Mouse (Mus musculus): ENCODE measurements around the gene Mtch2. TPM values are rescaled to one million over a fixed set of nuclear protein-coding genes. Genes with fewer than 3 reads are reported as not detected.
"Not testable (repeated sequence)": the region's sequence is repeated elsewhere in the genome, so short reads cannot be mapped to it uniquely, and the experiment has no call there.

Mtch2 gene
- polyA plus RNA-seq, 1 experiment = 21.4 TPM

DNA sequence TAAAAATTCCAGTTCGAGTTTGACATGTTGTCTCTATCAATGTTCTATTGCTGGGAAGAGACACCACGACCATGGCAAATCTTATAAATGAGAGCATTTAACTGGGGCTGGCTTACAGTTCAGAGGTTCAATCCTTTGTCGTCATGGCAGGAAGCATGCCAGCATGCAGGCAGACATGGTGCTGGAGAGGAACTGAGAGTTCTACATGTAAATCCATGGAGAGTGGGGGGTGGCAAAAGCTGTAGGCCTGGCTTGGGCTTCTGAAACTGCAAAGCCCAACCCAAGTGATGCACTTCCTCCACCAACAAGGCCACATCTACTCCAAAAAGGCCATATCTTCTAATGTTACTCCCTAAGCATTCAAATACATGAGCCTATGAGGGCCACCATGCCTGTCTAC lies 26.1 kb upstream of the Mtch2 start:
- no peak overlapping the region for H3K27ac ChIP-seq (ENCODE audit: insufficient read depth, low read length)
- H3K27me3 ChIP-seq (ENCODE audit: control insufficient read depth, insufficient read depth, low read length) = no peaks in the 10 kb centered on the region
- no peaks in the 10 kb centered on the region for H3K4me1 ChIP-seq (ENCODE audit: control insufficient read depth, insufficient read depth, insufficient read length)
- no peaks in the 10 kb centered on the region for H3K36me3 ChIP-seq (ENCODE audit: control insufficient read depth, insufficient read depth, low read length)
- WGBS = 73% methylated on average over 3 of the region's 3 CpGs
- no peak for TF ChIP-seq CTCF (IDR thresholded peaks at IDR 0.05; ENCODE audit: extremely low read depth, insufficient read depth, insufficient read length, insufficient replicate concordance)
- no peak for TF ChIP-seq POLR2A (IDR thresholded peaks at IDR 0.05; ENCODE audit: low read depth, low read length)
- H3K4me3 ChIP-seq (ENCODE audit: extremely low read depth, insufficient read depth, insufficient read length) = no peak overlapping the region
- DNase-seq (ENCODE audit: low read depth in 1 of 2, low spot score in 2 of 2) = no peak

DNA sequence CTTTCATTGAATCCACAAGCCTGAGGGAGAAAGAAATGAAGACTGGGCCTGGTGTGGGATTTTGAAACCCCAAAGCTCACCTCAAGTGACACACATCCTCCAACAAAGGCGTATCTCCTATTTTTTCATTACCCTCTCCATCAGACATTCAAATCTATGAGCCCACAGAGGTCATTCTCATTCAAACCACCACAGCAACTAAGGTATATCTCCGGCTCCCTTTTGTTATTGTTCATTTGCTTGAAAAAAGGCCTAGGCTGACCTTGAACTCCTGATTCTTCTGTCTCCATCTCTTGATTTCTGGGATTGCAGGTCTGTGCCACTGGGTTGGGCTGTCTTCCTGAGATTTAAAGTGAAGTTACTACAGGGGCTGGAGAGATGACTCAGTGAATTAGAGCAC lies 24.0 kb upstream of the Mtch2 start:
- Histone ChIP-seq H3K27me3 (ENCODE audit: control insufficient read depth, insufficient read depth, low read length) (no peaks in the 10 kb centered on the region), H3K4me1 (ENCODE audit: control insufficient read depth, insufficient read depth, insufficient read length) (no peaks in the 10 kb centered on the region), H3K4me3 (ENCODE audit: extremely low read depth, insufficient read depth, insufficient read length) (no peak overlapping the region), H3K36me3 (ENCODE audit: control insufficient read depth, insufficient read depth, low read length) (no peaks in the 10 kb centered on the region), H3K27ac (ENCODE audit: insufficient read depth, low read length) (no peak overlapping the region)
- TF ChIP-seq CTCF (IDR thresholded peaks at IDR 0.05; ENCODE audit: extremely low read depth, insufficient read depth, insufficient read length, insufficient replicate concordance) (no peak), POLR2A (IDR thresholded peaks at IDR 0.05; ENCODE audit: low read depth, low read length) (no peak)
- DNase-seq (ENCODE audit: low read depth in 1 of 2, low spot score in 2 of 2) = no peak
- 94% methylated on average over 2 of the region's 2 CpGs for WGBS

DNA sequence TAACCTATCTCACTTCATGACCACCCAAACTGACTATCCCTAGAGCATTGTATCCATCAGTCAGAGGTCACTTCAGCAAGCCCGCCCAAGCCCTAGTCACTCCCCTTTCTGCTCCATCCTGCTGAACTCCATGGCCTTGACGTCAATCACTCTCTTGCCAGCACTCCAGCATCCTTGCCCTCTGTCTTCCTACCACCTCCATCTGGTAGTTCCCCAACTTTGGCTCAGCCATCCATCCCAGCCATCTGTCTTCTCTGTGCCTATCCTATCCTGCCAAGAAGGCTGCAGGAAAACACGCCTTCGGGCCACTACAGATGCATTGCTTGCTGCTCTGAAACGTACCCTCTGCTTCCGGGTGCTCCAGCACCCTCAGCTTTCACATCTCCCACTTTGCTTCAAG lies 23.2 kb upstream of the Mtch2 start:
- no peak for TF ChIP-seq CTCF (IDR thresholded peaks at IDR 0.05; ENCODE audit: extremely low read depth, insufficient read depth, insufficient read length, insufficient replicate concordance)
- no peak for TF ChIP-seq POLR2A (IDR thresholded peaks at IDR 0.05; ENCODE audit: low read depth, low read length)
- 88% methylated on average over 6 of the region's 6 CpGs for WGBS
- Histone ChIP-seq H3K4me3 (ENCODE audit: extremely low read depth, insufficient read depth, insufficient read length) (no peak overlapping the region), H3K27ac (ENCODE audit: insufficient read depth, low read length) (no peak overlapping the region), H3K36me3 (ENCODE audit: control insufficient read depth, insufficient read depth, low read length) (no peaks in the 10 kb centered on the region), H3K4me1 (ENCODE audit: control insufficient read depth, insufficient read depth, insufficient read length) (no peaks in the 10 kb centered on the region), H3K27me3 (ENCODE audit: control insufficient read depth, insufficient read depth, low read length) (no peaks in the 10 kb centered on the region)
- no peak for DNase-seq (ENCODE audit: low read depth in 1 of 2, low spot score in 2 of 2)

DNA sequence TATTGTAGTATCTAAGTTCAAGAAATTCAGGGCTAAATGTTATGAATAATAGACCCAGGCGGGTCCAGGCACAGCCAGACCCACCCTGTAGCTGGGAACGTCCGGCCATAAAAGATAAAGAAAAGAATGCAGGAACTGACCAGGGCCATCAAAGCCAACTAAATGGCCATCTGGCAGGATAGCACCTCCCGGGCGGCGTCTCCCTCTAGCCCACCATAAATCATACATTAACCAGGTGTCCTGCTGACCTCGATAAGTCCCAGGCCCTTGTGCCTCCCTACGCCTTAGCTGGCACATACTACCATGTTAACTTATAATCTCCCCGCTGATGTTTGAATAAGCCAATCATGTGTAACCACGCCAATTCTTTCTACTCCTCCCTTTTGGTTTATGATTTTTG lies 22.4 kb upstream of the Mtch2 start:
- not testable (repeated sequence) for H3K4me1 ChIP-seq (ENCODE audit: control insufficient read depth, insufficient read depth, insufficient read length); H3K27ac ChIP-seq (ENCODE audit: insufficient read depth, low read length); H3K4me3 ChIP-seq (ENCODE audit: extremely low read depth, insufficient read depth, insufficient read length); H3K27me3 ChIP-seq (ENCODE audit: control insufficient read depth, insufficient read depth, low read length); H3K36me3 ChIP-seq (ENCODE audit: control insufficient read depth, insufficient read depth, low read length); DNase-seq (ENCODE audit: low read depth in 1 of 2, low spot score in 2 of 2)
- 78% methylated on average over 10 of the region's 10 CpGs for WGBS

DNA sequence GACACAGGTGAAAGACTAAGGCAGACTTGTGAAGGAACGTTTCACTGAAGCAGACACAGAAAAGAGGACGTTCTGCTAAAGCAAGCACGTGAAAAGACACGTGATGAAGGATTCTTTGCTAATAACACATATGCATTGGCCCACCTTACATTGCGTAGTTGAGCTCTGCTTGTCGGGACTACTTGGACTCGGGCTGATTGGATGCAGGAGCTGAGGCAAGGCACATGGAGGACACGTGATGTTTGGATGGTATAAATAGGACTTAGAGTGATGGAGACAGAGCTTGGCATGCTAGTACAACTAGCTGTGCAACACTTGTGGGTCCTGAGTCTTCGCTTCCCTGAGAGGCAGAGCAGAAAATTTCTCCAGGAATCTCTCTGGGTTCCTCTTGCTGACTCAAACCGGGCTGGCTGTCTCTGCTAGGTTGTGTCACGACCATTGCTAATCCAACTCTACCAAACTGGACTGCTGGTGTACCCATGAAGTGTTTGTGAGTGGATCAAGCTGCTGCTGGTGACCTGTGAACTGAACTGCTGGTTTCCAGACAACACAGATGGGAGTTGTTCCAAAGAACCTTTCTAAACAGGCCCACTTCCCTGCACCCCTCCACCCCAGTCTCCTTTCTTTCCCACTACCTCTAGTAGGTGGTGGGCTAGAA lies 21.3 kb upstream of the Mtch2 start:
- TF ChIP-seq CTCF (IDR thresholded peaks at IDR 0.05; ENCODE audit: extremely low read depth, insufficient read depth, insufficient read length, insufficient replicate concordance) (no peak), POLR2A (IDR thresholded peaks at IDR 0.05; ENCODE audit: low read depth, low read length) (no peak)
- H3K4me1 ChIP-seq (ENCODE audit: control insufficient read depth, insufficient read depth, insufficient read length) = no peaks in the 10 kb centered on the region
- DNase-seq (ENCODE audit: low read depth in 1 of 2, low spot score in 2 of 2) = no peak
- WGBS = 84% methylated on average over 11 of the region's 11 CpGs
- no peaks in the 10 kb centered on the region for H3K27me3 ChIP-seq (ENCODE audit: control insufficient read depth, insufficient read depth, low read length)
- no peak overlapping the region for H3K27ac ChIP-seq (ENCODE audit: insufficient read depth, low read length)
- H3K36me3 ChIP-seq (ENCODE audit: control insufficient read depth, insufficient read depth, low read length) = no peaks in the 10 kb centered on the region
- no peak overlapping the region for H3K4me3 ChIP-seq (ENCODE audit: extremely low read depth, insufficient read depth, insufficient read length)

DNA sequence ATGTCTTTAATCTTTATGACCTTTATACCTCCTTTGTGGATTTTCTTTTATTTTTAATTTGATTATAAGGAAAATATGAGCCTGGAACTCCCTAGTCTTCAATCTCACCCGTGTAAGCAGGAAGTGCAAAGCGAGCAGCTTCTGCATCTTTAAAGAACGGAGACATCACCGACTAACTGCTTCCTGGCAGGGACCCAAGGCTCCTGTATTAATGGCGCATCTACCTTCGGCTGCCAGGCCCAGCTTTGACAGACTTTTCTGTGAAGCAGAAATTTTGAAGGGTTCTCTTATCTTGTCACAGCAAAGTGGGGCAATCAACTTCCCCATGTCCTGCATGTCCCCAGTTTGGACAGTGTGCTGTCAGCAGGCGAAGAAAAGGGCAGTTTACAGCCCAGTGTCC lies 18.2 kb upstream of the Mtch2 start:
- Histone ChIP-seq H3K36me3 (ENCODE audit: control insufficient read depth, insufficient read depth, low read length) (no peaks in the 10 kb centered on the region), H3K27me3 (ENCODE audit: control insufficient read depth, insufficient read depth, low read length) (no peaks in the 10 kb centered on the region), H3K27ac (ENCODE audit: insufficient read depth, low read length) (no peak overlapping the region), H3K4me1 (ENCODE audit: control insufficient read depth, insufficient read depth, insufficient read length) (no peaks in the 10 kb centered on the region), H3K4me3 (ENCODE audit: extremely low read depth, insufficient read depth, insufficient read length) (no peak overlapping the region)
- no peak for TF ChIP-seq CTCF (IDR thresholded peaks at IDR 0.05; ENCODE audit: extremely low read depth, insufficient read depth, insufficient read length, insufficient replicate concordance)
- no peak for TF ChIP-seq POLR2A (IDR thresholded peaks at IDR 0.05; ENCODE audit: low read depth, low read length)
- 46% methylated on average over 7 of the region's 7 CpGs for WGBS
- no peak for DNase-seq (ENCODE audit: low read depth in 1 of 2, low spot score in 2 of 2)

DNA sequence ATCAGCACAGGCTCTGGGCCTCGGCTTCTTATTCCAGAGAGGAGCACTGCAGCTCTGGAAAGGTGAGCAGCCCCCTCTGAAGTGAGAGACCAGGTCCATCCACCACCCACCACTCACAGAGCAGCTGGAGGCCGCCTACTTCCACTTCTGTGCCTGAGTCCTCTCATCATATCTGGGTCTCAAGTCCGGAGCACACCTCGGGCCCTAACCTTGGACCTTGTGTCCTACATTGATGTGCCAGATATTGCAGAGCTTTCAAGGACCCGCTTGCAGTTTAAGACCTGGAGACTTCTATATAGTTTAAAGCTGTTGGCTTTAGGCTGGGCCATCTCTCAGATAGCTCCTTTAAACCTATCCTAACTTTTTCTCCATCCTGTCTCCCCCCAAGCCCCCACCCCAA lies 13.5 kb upstream of the Mtch2 start:
- DNase-seq (ENCODE audit: low read depth in 1 of 2, low spot score in 2 of 2) = no peak
- 85% methylated on average over 5 of the region's 5 CpGs for WGBS

More for the DNA sequence above, 13.5 kb upstream of the Mtch2 start:
- TF ChIP-seq POLR2A (IDR thresholded peaks at IDR 0.05; ENCODE audit: low read depth, low read length) (no peak), CTCF (IDR thresholded peaks at IDR 0.05; ENCODE audit: extremely low read depth, insufficient read depth, insufficient read length, insufficient replicate concordance) (no peak)
- Histone ChIP-seq H3K27ac (ENCODE audit: insufficient read depth, low read length) (no peak overlapping the region), H3K4me3 (ENCODE audit: extremely low read depth, insufficient read depth, insufficient read length) (no peak overlapping the region), H3K27me3 (ENCODE audit: control insufficient read depth, insufficient read depth, low read length) (no peaks in the 10 kb centered on the region), H3K4me1 (ENCODE audit: control insufficient read depth, insufficient read depth, insufficient read length) (no peaks in the 10 kb centered on the region), H3K36me3 (ENCODE audit: control insufficient read depth, insufficient read depth, low read length) (no peaks in the 10 kb centered on the region)
